Mouse (Mus musculus) urinary bladder, postnatal 25 days (tissue): ENCODE data around the gene Olfr411.

Experiments used
- DNase-seq: peaks from one replicate; pipeline ENCODE4 v3.0.0; 2022; ENCODE audit warnings: low spot score

Gene Olfr411

GRCm38 (mm10) chr11:74352550-74352949 is at the start of gene Olfr411:
Gene Olfr411, minus strand, starts transcription at chr11:74352650.
- DNase-seq = no peak

GRCm38 (mm10) chr11:74402126-74402525 is 49.7 kb upstream of the Olfr411 start:
- no peak for DNase-seq

GRCm38 (mm10) chr11:74395583-74395982 is 43.1 kb upstream of the Olfr411 start:
- DNase-seq = no peak

GRCm38 (mm10) chr11:74393489-74393888 is 41.0 kb upstream of the Olfr411 start:
- no peak for DNase-seq

- DNase-seq = no peak
These were observed 40.5 kb upstream of the Olfr411 start for GRCm38 (mm10) chr11:74392903-74393302.

GRCm38 (mm10) chr11:74391899-74392298 is 39.4 kb upstream of the Olfr411 start:
- DNase-seq = no peak

- no peak for DNase-seq
These were observed 34.8 kb upstream of the Olfr411 start for GRCm38 (mm10) chr11:74387203-74387602.

- no peak for DNase-seq
These were observed 33.2 kb upstream of the Olfr411 start for GRCm38 (mm10) chr11:74385674-74386073.

- no peak for DNase-seq
These were observed 26.9 kb upstream of the Olfr411 start for GRCm38 (mm10) chr11:74379166-74379873.

- peak; percentile 24 for DNase-seq
These were observed 24.4 kb upstream of the Olfr411 start for GRCm38 (mm10) chr11:74376847-74377246.

- DNase-seq = peak; percentile 75
These were observed 19.1 kb upstream of the Olfr411 start for GRCm38 (mm10) chr11:74371393-74372100.

GRCm38 (mm10) chr11:74361769-74362168 is 9.3 kb upstream of the Olfr411 start, which contains the start of gene Olfr412:
Gene Olfr412, plus strand, starts transcription at chr11:74362069.
- DNase-seq = no peak

- no peak for DNase-seq
These were observed 14.5 kb downstream of the Olfr411 start, which contains the start of gene Olfr410 for GRCm38 (mm10) chr11:74337931-74338330. Gene Olfr410, minus strand, starts transcription at chr11:74338031.

GRCm38 (mm10) chr11:74328781-74329180 is 23.7 kb downstream of the Olfr411 start:
- DNase-seq = no peak

- DNase-seq = no peak
These were observed 26.4 kb downstream of the Olfr411 start for GRCm38 (mm10) chr11:74326044-74326443.
